Mouse (Mus musculus) midbrain, postnatal 0 days (tissue): ENCODE measurements at regions not wholly inside any gene's neighbourhood (a gene's known extent, or its start where the extent isn't known, plus 50 kb on each side); places are given as distances from the start of the nearest gene placed in this dataset.

Experiments used
- ATAC-seq: fragments of 200-750 bp; cut with Nextera tagmentation; 2 replicates; pipeline ENCODE4 v1.8.0; 2017; ENCODE audit warnings: moderate number of reproducible peaks, mild to moderate bottlenecking, moderate TSS enrichment, moderate library complexity; ENCODE audit not compliant: low FRiP score
- DNase-seq: peaks from one replicate; pipeline ENCODE4 v3.0.0-alpha.2; 2015; ENCODE audit warnings: low spot score
- H3K27ac ChIP-seq: fragments of 300-500 bp; sonication (generic); 2 replicates; pipeline ENCODE4 v1.5.1; 2014; ENCODE audit warnings: low read depth, mild to moderate bottlenecking, low read length, mixed read lengths
- H3K27me3 ChIP-seq: fragments of 300-500 bp; sonication (generic); 2 replicates; pipeline ENCODE4 v1.6.1; 2014; ENCODE audit warnings: low read length, control low read depth, mixed read lengths; ENCODE audit not compliant: insufficient read depth
- H3K36me3 ChIP-seq: fragments of 300-500 bp; sonication (generic); 2 replicates; pipeline ENCODE4 v1.6.1; 2014; ENCODE audit warnings: low read length, control low read depth, mixed read lengths; ENCODE audit not compliant: insufficient read depth
- H3K4me1 ChIP-seq: fragments of 300-500 bp; sonication (generic); 2 replicates; pipeline ENCODE4 v1.6.1; 2014; ENCODE audit warnings: mild to moderate bottlenecking, control low read depth, antibody characterized with exemption, low read length, mixed read lengths; ENCODE audit not compliant: insufficient read depth
- H3K4me2 ChIP-seq: fragments of 300-500 bp; sonication (generic); 2 replicates; pipeline ENCODE4 v1.6.1; 2014; ENCODE audit warnings: low read depth, mild to moderate bottlenecking, low read length, mixed read lengths; ENCODE audit not compliant: poor library complexity, severe bottlenecking
- H3K4me3 ChIP-seq: fragments of 300-500 bp; sonication (generic); 2 replicates; pipeline ENCODE4 v1.5.1; 2014; ENCODE audit warnings: low read depth, mild to moderate bottlenecking, low read length, moderate library complexity
- H3K9ac ChIP-seq: fragments of 300-500 bp; sonication (generic); replicated peaks from 2 replicates; pipeline ENCODE4 v1.6.1; 2014; ENCODE audit warnings: mild to moderate bottlenecking, low read length, moderate library complexity, mixed read lengths; ENCODE audit not compliant: poor library complexity, severe bottlenecking
- H3K9me3 ChIP-seq: fragments of 300-500 bp; sonication (generic); 2 replicates; pipeline ENCODE4 v1.6.1; 2016; ENCODE audit warnings: low read length, control low read depth
- CTCF ChIP-seq: IDR thresholded peaks from 2 replicates; pipeline ENCODE4 v1.5.1; 2016; ENCODE audit warnings: antibody characterized with exemption, mild to moderate bottlenecking
- WGBS: fragments of 180-500 bp; shearing (Covaris S2); extraction: QIAGEN DNeasy Blood & Tissue Kit; methylation state at CpG from one replicate; pipeline ENCODE4 v1.1.7; 2014; 5-methylcytosine and 5-hydroxymethylcytosine counted together

- no peaks in the 10 kb centered on the region for H3K27me3 ChIP-seq
- H3K4me2 ChIP-seq: no peak overlapping the region
- ATAC-seq (no peak), DNase-seq (no peak)
- no peak for TF ChIP-seq CTCF
- H3K4me3 ChIP-seq: no peak overlapping the region
- 75% methylated on average over 6 of the region's 6 CpGs for WGBS
- no peak overlapping the region for H3K27ac ChIP-seq
- no peak overlapping the region for H3K9ac ChIP-seq
- H3K9me3 ChIP-seq: no peaks in the 10 kb centered on the region
- H3K36me3 ChIP-seq: no peaks in the 10 kb centered on the region
- no peaks in the 10 kb centered on the region for H3K4me1 ChIP-seq
These were observed 158.8 kb upstream of the Tgfbr2 start for GRCm38 (mm10) chr9:116333956-116334463.

DNA sequence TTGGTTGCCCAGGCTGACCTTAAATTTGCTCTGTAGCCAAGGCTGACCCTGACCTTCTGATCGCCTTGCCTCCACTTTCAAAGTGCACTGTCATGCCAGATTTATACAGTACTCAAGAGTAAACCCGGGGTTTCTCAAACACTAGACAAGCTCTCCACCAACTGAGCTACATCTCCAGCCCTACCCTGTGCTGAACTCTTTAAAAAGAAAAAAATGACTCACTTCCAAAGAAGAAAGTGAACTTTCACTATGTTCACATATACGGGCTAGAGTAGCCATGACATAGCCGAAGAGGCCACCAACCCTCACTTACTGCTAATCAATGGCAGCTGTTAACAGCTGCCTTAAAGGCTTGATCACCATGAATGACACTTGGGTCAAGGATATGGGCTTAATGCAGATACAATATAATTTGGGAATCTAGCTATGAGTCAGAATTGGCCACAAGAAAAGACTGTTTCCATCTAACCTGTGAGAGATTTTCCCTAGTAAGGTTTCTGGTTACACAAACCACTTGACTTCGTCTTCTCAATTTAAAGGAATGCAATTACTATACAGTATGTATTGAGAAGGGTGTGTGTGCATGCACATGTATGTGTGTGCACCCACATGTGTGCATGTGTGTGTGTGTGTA lies 157.4 kb upstream of the Tgfbr2 start:
- no peak for TF ChIP-seq CTCF
- 94% methylated on average over 5 of the region's 5 CpGs for WGBS
- H3K9me3 ChIP-seq: no peaks in the 10 kb centered on the region
- H3K27me3 ChIP-seq: no peaks in the 10 kb centered on the region
- no peak overlapping the region for H3K4me2 ChIP-seq
- no peak overlapping the region for H3K9ac ChIP-seq
- DNase-seq: no peak
- no peak overlapping the region for H3K4me3 ChIP-seq
- H3K27ac ChIP-seq: no peak overlapping the region
- H3K4me1 ChIP-seq: no peaks in the 10 kb centered on the region
- H3K36me3 ChIP-seq: no peaks in the 10 kb centered on the region
- ATAC-seq: no peak

- Histone ChIP-seq H3K9me3 (no peaks in the 10 kb centered on the region), H3K4me3 (no peak overlapping the region), H3K36me3 (no peaks in the 10 kb centered on the region), H3K27me3 (no peaks in the 10 kb centered on the region), H3K27ac (no peak overlapping the region), H3K9ac (no peak overlapping the region), H3K4me1 (no peaks in the 10 kb centered on the region), H3K4me2 (no peak overlapping the region)
- no peak for ATAC-seq
- DNase-seq: no peak
- no peak for TF ChIP-seq CTCF
- WGBS: 77% methylated on average over 2 of the region's 2 CpGs
These were observed 156.2 kb upstream of the Tgfbr2 start for GRCm38 (mm10) chr9:116331406-116331805.

- peak; percentile 41; the same call in 1 of the 2 replicates for TF ChIP-seq CTCF
- Histone ChIP-seq H3K27ac (no peak overlapping the region), H3K36me3 (no peaks in the 10 kb centered on the region), H3K9me3 (no peaks in the 10 kb centered on the region), H3K4me2 (no peak overlapping the region), H3K27me3 (no peaks in the 10 kb centered on the region), H3K9ac (no peak overlapping the region), H3K4me3 (no peak overlapping the region), H3K4me1 (no peaks in the 10 kb centered on the region)
- DNase-seq (no peak), ATAC-seq (no peak)
- 65% methylated on average over 5 of the region's 5 CpGs for WGBS
These were observed 155.6 kb upstream of the Tgfbr2 start for GRCm38 (mm10) chr9:116330796-116331195.

GRCm38 (mm10) chr9:116329147-116329546 lies 154.0 kb upstream of the Tgfbr2 start:
- H3K9ac ChIP-seq: no peak overlapping the region
- no peaks in the 10 kb centered on the region for H3K36me3 ChIP-seq
- ATAC-seq: no peak
- no peak overlapping the region for H3K27ac ChIP-seq
- TF ChIP-seq CTCF: no peak
- H3K9me3 ChIP-seq: no peaks in the 10 kb centered on the region
- WGBS: 91% methylated on average over 5 of the region's 5 CpGs
- no peak for DNase-seq
- no peaks in the 10 kb centered on the region for H3K27me3 ChIP-seq
- no peaks in the 10 kb centered on the region for H3K4me1 ChIP-seq
- H3K4me2 ChIP-seq: no peak overlapping the region
- H3K4me3 ChIP-seq: no peak overlapping the region

DNA sequence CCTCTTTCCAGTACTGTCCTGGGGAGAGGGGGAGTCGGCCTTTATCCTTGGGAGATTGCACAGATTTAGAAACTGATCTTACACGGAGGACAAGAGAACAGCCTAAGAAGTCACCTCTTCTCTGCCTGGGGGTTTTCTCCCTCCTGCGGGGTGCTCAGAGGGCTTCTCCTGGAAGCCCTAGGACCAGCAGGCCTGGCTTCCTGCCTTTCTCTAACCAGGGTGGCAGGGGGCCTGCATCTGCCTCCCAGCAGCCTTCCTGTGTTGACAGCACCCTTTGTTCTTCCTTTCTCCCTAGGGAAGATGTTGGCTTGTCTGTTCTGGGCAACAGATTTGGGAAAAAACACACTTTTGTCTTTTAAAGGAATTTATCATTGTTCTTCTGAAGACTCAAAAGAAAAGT lies 153.0 kb upstream of the Tgfbr2 start:
- no peak overlapping the region for H3K4me3 ChIP-seq
- 15% methylated on average over 3 of the region's 3 CpGs for WGBS
- no peak for ATAC-seq
- TF ChIP-seq CTCF: no peak
- H3K4me2 ChIP-seq: no peak overlapping the region
- no peaks in the 10 kb centered on the region for H3K27me3 ChIP-seq
- H3K27ac ChIP-seq: 0 out of 2 replicates have a peak overlapping the region, but pooled peaks have one; percentile 21
- H3K9ac ChIP-seq: no peak overlapping the region
- no peak for DNase-seq
- H3K4me1 ChIP-seq: no peaks in the 10 kb centered on the region
- no peaks in the 10 kb centered on the region for H3K9me3 ChIP-seq
- no peaks in the 10 kb centered on the region for H3K36me3 ChIP-seq
